ENCODE assay signal across 23 mouse cellular contexts in genomic region chr10:41819307-41819706, GRCm38 (mm10). TPM values are rescaled to one million over a fixed set of nuclear protein-coding genes. Genes with fewer than 3 reads are reported as not detected.
DNase-seq lines count a peak whose midpoint lies in the region; ATAC-seq and TF ChIP-seq lines count a peak whose summit lies in the region.
"Had no signal": no experiment of that assay in that cellular context is flagged by ENCODE, and none has a peak within 500 bp of the region (broad histone marks: within the 10 kb centered on the region; RNA-seq: fewer than 3 reads in every experiment).

No protein-coding gene starts in this region.

- no peaks in the 10 kb centered on the region for H3K4me1 ChIP-seq in forebrain, embryonic 14.5 days (ENCODE audit: control insufficient read depth, insufficient read depth, low read length)
- no peaks in the 10 kb centered on the region for H3K4me1 ChIP-seq in forebrain, embryonic 11.5 days (replicated peaks; ENCODE audit: control insufficient read depth, insufficient read depth, low read length)
- H3K4me1 ChIP-seq in heart, embryonic 11.5 days (ENCODE audit: control insufficient read depth, insufficient read depth, low read length): peaks cover 3% of the 10 kb centered on the region; the same call in 1 of the 2 replicates
- H3K4me1 ChIP-seq in heart, postnatal 0 days (ENCODE audit: control insufficient read depth, insufficient read depth): peaks cover 38% of the 10 kb centered on the region

- WGBS in forebrain, embryonic 14.5 days: 78% methylated on average over 3 of the region's 3 CpGs
- 92% methylated on average over 3 of the region's 3 CpGs for WGBS in forebrain, embryonic 11.5 days
- WGBS in heart, embryonic 11.5 days (ENCODE audit: insufficient replicate concordance): 83% methylated on average over 3 of the region's 3 CpGs
- 38% methylated on average over 3 of the region's 3 CpGs for WGBS in heart, postnatal 0 days

- intact Hi-C loops in heart, postnatal 10 days (cut with DNase I): no loop called here

- H3K4me3 ChIP-seq in forebrain, embryonic 14.5 days (ENCODE audit: low read depth, low read length): no peak overlapping the region
- H3K4me3 ChIP-seq in forebrain, embryonic 11.5 days (ENCODE audit: low read depth, low read length): no peak overlapping the region
- no peak overlapping the region for H3K4me3 ChIP-seq in heart, embryonic 11.5 days (ENCODE audit: low read depth, low read length)
- no peak overlapping the region for H3K4me3 ChIP-seq in heart, postnatal 0 days (ENCODE audit: low read depth, low read length)
- H3K4me3 ChIP-seq: embryonic facial prominence, embryonic 15.5 days; liver, embryonic 13.5 days; neural tube, embryonic 12.5 days had no signal

- H3K27ac ChIP-seq in forebrain, embryonic 14.5 days (ENCODE audit: low read depth, low read length): no peak overlapping the region
- no peak overlapping the region for H3K27ac ChIP-seq in forebrain, embryonic 11.5 days (ENCODE audit: low read depth, low read length)
- H3K27ac ChIP-seq in heart, embryonic 11.5 days (ENCODE audit: low read depth, low read length): no peak overlapping the region
- peak overlapping the region; percentile 56 for H3K27ac ChIP-seq in heart, postnatal 0 days (ENCODE audit: low read depth)
- H3K27ac ChIP-seq: embryonic facial prominence, embryonic 15.5 days; hindbrain, embryonic 14.5 days; liver, embryonic 13.5 days; neural tube, embryonic 12.5 days had no signal

- TF ChIP-seq CTCF in heart, postnatal 0 days (IDR thresholded peaks at IDR 0.05; ENCODE audit: low read depth): no peak

- H3K4me2 ChIP-seq in forebrain, embryonic 14.5 days (ENCODE audit: low read length): no peak overlapping the region
- H3K4me2 ChIP-seq in forebrain, embryonic 11.5 days (ENCODE audit: low read depth, low read length, severe bottlenecking): no peak overlapping the region
- no peak overlapping the region for H3K4me2 ChIP-seq in heart, embryonic 11.5 days
- peak overlapping the region; percentile 25; the same call in 1 of the 2 replicates for H3K4me2 ChIP-seq in heart, postnatal 0 days (ENCODE audit: low read depth, low read length)
- H3K4me2 ChIP-seq: embryonic facial prominence, embryonic 15.5 days; hindbrain, embryonic 14.5 days; liver, embryonic 13.5 days; lung, embryonic 14.5 days; neural tube, embryonic 12.5 days had no signal

- no peaks in the 10 kb centered on the region for H3K9me3 ChIP-seq in forebrain, embryonic 14.5 days (replicated peaks; ENCODE audit: control insufficient read depth, low read length)
- H3K9me3 ChIP-seq in forebrain, embryonic 11.5 days (ENCODE audit: control insufficient read depth, low read length): no peaks in the 10 kb centered on the region
- H3K9me3 ChIP-seq in heart, embryonic 11.5 days (replicated peaks; ENCODE audit: control insufficient read depth, low read length): no peaks in the 10 kb centered on the region
- H3K9me3 ChIP-seq in heart, postnatal 0 days (replicated peaks; ENCODE audit: control insufficient read depth, low read length): no peaks in the 10 kb centered on the region
- H3K9me3 ChIP-seq: embryonic facial prominence, embryonic 15.5 days; G1E; liver, embryonic 13.5 days; neural tube, embryonic 12.5 days had no signal

- H3K36me3 ChIP-seq in forebrain, embryonic 14.5 days (ENCODE audit: control insufficient read depth, insufficient read depth, low read length): no peaks in the 10 kb centered on the region
- H3K36me3 ChIP-seq in forebrain, embryonic 11.5 days (ENCODE audit: control insufficient read depth, insufficient read depth, low read length): no peaks in the 10 kb centered on the region
- H3K36me3 ChIP-seq in heart, embryonic 11.5 days (ENCODE audit: control insufficient read depth, insufficient read depth, low read length): no peaks in the 10 kb centered on the region
- no peaks in the 10 kb centered on the region for H3K36me3 ChIP-seq in heart, postnatal 0 days (replicated peaks; ENCODE audit: control insufficient read depth, insufficient read depth, low read length)
- H3K36me3 ChIP-seq: embryonic facial prominence, embryonic 15.5 days; liver, embryonic 13.5 days; neural tube, embryonic 12.5 days had no signal

- DNase-seq in forebrain, embryonic 14.5 days (ENCODE audit: low spot score): peak; percentile 23
- DNase-seq in forebrain, embryonic 11.5 days (ENCODE audit: low spot score): no peak
- DNase-seq in heart, adult 11 months: peak; percentile 36
- peak; percentile 82 for DNase-seq in heart, postnatal 0 days (ENCODE audit: low spot score)
- no peak for DNase-seq in heart, postnatal 10 days
- DNase-seq: adrenal gland, adult 2 months; cerebellum, adult 18-20 months; gastrocnemius, postnatal 36 days; kidney, adult 18-20 months; layer of hippocampus, adult 9-11 months; liver, embryonic 13.5 days; lung, embryonic 14.5 days; midbrain, embryonic 14.5 days; right cerebral cortex, postnatal 14 days; spleen, adult 18-20 months had no signal

- TF ChIP-seq EP300 in heart, postnatal 0 days (IDR thresholded peaks at IDR 0.05; ENCODE audit: low read depth): no peak

- ATAC-seq in forebrain, embryonic 14.5 days: no peak
- no peak for ATAC-seq in forebrain, embryonic 11.5 days (replicated peaks; ENCODE audit: low FRiP score)
- ATAC-seq in heart, embryonic 11.5 days (replicated peaks; ENCODE audit: insufficient number of reproducible peaks, low FRiP score, low TSS enrichment): no peak
- ATAC-seq in heart, postnatal 0 days (ENCODE audit: insufficient read depth, low read depth): peak; percentile 76
- no peak for ATAC-seq in activated CD4-positive, CD25-positive, alpha-beta regulatory T cell, adult 4 months
- ATAC-seq: inflammation-experienced regulatory T-cells, adult 6 months; Patski had no signal

- no peak overlapping the region for H3K9ac ChIP-seq in forebrain, embryonic 14.5 days (ENCODE audit: low read length)
- no peak overlapping the region for H3K9ac ChIP-seq in forebrain, embryonic 11.5 days (ENCODE audit: low read length)
- H3K9ac ChIP-seq in heart, embryonic 11.5 days (ENCODE audit: low read depth, low read length): no peak overlapping the region
- no peak overlapping the region for H3K9ac ChIP-seq in heart, postnatal 0 days (replicated peaks; ENCODE audit: low read depth, low read length)
- H3K9ac ChIP-seq: embryonic facial prominence, embryonic 15.5 days; hindbrain, embryonic 14.5 days; liver, embryonic 13.5 days; lung, embryonic 14.5 days; neural tube, embryonic 12.5 days had no signal

- H3K27me3 ChIP-seq in forebrain, embryonic 14.5 days (replicated peaks; ENCODE audit: control insufficient read depth, insufficient read depth, low read length): no peaks in the 10 kb centered on the region
- no peaks in the 10 kb centered on the region for H3K27me3 ChIP-seq in forebrain, embryonic 11.5 days (ENCODE audit: control insufficient read depth, insufficient read depth, low read length)
- H3K27me3 ChIP-seq in heart, embryonic 11.5 days (ENCODE audit: control insufficient read depth, insufficient read depth, low read length): no peaks in the 10 kb centered on the region
- H3K27me3 ChIP-seq in heart, postnatal 0 days (ENCODE audit: control insufficient read depth, insufficient read depth, low read length): no peaks in the 10 kb centered on the region
- H3K27me3 ChIP-seq: embryonic facial prominence, embryonic 15.5 days; liver, embryonic 13.5 days; neural tube, embryonic 12.5 days; Patski had no signal

RNA-seq across cellular contexts. Expression of gene Sesn1, which starts 9.6 kb away (rescaled TPM):
- 55.3 and 61.5 TPM in 2 replicates for polyA plus RNA-seq in forebrain, embryonic 14.5 days (2014; fragmentation: Nextera tagmentation; extraction: Ambion mirVana)
- polyA plus RNA-seq in forebrain, embryonic 11.5 days (2014; fragmentation: Nextera tagmentation; extraction: Ambion mirVana): 22.3 and 22.5 TPM in 2 replicates
- 23.1 and 26.3 TPM in 2 replicates for polyA plus RNA-seq in heart, embryonic 11.5 days (2014; fragmentation: Nextera tagmentation; extraction: Ambion mirVana)
- total RNA-seq in heart, postnatal 0 days (2014; rRNA removed; ENCODE audit: low replicate concordance): 68.2 and 108 TPM in 2 replicates
- polyA plus RNA-seq in heart, postnatal 0 days (2015; fragmentation: Nextera tagmentation; extraction: Ambion mirVana): 44.5 and 48.3 TPM in 2 replicates
- total RNA-seq in heart, postnatal 10 days (2021): 100 to 1,000 TPM in 1 of 2 experiments, 10 to 100 TPM in 1; 52.8 to 110 TPM
- polyA plus RNA-seq in activated CD4-positive, CD25-positive, alpha-beta regulatory T cell, adult 4 months (2017; shearing (Covaris generic)): 10 to 100 TPM; 77.3 to 80.5 TPM

RNA-seq across cellular contexts. Expression of gene Cep57l1, which starts 9.6 kb away (rescaled TPM):
- polyA plus RNA-seq in forebrain, embryonic 14.5 days (2014; fragmentation: Nextera tagmentation; extraction: Ambion mirVana): 14.8 and 16.8 TPM in 2 replicates
- polyA plus RNA-seq in forebrain, embryonic 11.5 days (2014; fragmentation: Nextera tagmentation; extraction: Ambion mirVana): 25.8 and 27.1 TPM in 2 replicates
- polyA plus RNA-seq in heart, embryonic 11.5 days (2014; fragmentation: Nextera tagmentation; extraction: Ambion mirVana): 19.4 and 22.8 TPM in 2 replicates
- 4.9 and 15.0 TPM in 2 replicates for total RNA-seq in heart, postnatal 0 days (2014; rRNA removed; ENCODE audit: low replicate concordance)
- polyA plus RNA-seq in heart, postnatal 0 days (2015; fragmentation: Nextera tagmentation; extraction: Ambion mirVana): 7.1 and 9.2 TPM in 2 replicates
- total RNA-seq in heart, postnatal 10 days (2021): 1 to 10 TPM; 4.4 to 6.2 TPM
- 10 to 100 TPM; 15.4 to 17.1 TPM for polyA plus RNA-seq in activated CD4-positive, CD25-positive, alpha-beta regulatory T cell, adult 4 months (2017; shearing (Covaris generic))

Comparison
In these comparisons a context has a peak if more than half of its experiments do, and no peak if none do; other contexts are left out.
1. DNase-seq: peak in forebrain, embryonic 14.5 days (single experiment), heart, adult 11 months (single experiment) and heart, postnatal 0 days (single experiment); none in forebrain, embryonic 11.5 days (single experiment) and heart, postnatal 10 days (0 of 2).